Mouse (Mus musculus) E14TG2a.4 (cell line): ENCODE measurements around the gene Raet1e.
A peak's percentile ranks its signal among the peaks of the same experiment; 100 is the strongest.
"Not testable (repeated sequence)": the region's sequence is repeated elsewhere in the genome, so short reads cannot be mapped to it uniquely, and the experiment has no call there.

ENCODE experiments used
- H3K27me3 ChIP-seq: 2 replicates; pipeline ENCODE4 v1.6.1; 2014; ENCODE audit warnings: low read length, control low read depth; ENCODE audit not compliant: insufficient read depth
- H3K36me3 ChIP-seq: 2 replicates; pipeline ENCODE4 v1.6.1; 2014; ENCODE audit warnings: low read length, control low read depth; ENCODE audit not compliant: insufficient read depth
- H3K4me1 ChIP-seq: replicated peaks from 2 replicates; pipeline ENCODE4 v1.6.1; 2014; ENCODE audit warnings: low read depth, low read length, control low read depth
- H3K4me3 ChIP-seq: replicated peaks from 2 replicates; pipeline ENCODE4 v1.5.1; 2014; ENCODE audit warnings: mild to moderate bottlenecking, low read length
- H3K9me3 ChIP-seq: 2 replicates; pipeline ENCODE4 v1.6.1; 2014; ENCODE audit warnings: low read length, control low read depth
- CTCF ChIP-seq: conservative IDR thresholded peaks from 2 replicates; pipeline ENCODE4 v1.5.1; 2014; ENCODE audit warnings: low read length
- NANOG ChIP-seq: IDR thresholded peaks from 2 replicates; pipeline ENCODE4 v1.6.1; 2014; ENCODE audit warnings: borderline replicate concordance, low read length, mixed read lengths
- POU5F1 ChIP-seq: IDR thresholded peaks from 2 replicates; pipeline ENCODE4 v1.6.1; 2014; ENCODE audit warnings: low read length, borderline replicate concordance

The Raet1e gene

DNA sequence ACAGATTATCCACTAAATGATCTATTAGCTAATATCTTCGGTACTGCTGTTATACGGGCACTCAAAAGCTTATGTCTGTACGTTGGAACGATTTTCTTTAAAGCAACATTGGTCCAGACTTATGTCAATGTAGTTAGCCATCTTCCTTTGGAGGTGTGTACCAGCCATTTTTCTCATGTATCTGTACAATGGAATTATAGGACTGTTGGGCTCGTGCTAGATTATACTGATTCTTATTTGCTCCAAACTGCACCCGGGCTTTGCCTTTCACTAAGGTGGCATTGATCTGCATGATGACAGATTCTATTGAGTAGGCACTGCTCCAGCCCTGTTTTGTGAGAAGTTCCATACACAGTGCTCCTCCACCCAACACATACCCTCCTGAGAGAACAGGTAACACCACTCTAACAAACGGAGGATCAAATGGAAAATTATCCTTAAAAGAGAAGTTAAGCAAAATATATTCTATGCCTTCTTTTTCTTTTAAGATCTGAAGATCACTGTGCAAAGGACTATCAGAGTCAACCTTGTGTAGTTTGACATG, 5.2 kb upstream of the Raet1e start:
- H3K4me3 ChIP-seq, H3K9me3 ChIP-seq, H3K36me3 ChIP-seq: not testable (repeated sequence)
- H3K4me1 ChIP-seq: peaks cover 40% of the 10 kb centered on the region
- H3K27me3 ChIP-seq: peaks cover 27% of the 10 kb centered on the region

DNA sequence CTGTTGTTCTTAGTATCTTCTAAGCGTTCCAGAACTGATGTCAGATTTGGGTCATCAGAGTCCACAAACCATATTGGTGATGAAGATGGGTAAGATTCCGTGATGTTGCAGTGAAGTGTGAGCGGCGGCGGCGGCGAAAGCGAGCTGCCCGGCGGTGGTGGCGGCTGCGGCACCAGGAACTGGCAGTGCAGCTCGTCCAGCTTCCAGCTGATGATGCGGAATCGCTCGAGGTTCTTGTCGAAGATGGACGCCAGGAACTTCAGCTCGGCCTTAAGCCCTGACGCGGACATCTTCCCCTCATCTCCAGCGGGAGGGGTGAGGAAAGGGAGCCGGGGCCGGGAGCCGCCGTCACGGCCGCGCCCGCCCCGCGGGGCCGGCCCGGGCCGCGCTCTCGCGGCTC, 4.2 kb upstream of the Raet1e start:
- Histone ChIP-seq H3K27me3 (peaks cover 28% of the 10 kb centered on the region), H3K4me1 (peaks cover 42% of the 10 kb centered on the region)
- H3K4me3 ChIP-seq, H3K36me3 ChIP-seq, H3K9me3 ChIP-seq: not testable (repeated sequence)

DNA sequence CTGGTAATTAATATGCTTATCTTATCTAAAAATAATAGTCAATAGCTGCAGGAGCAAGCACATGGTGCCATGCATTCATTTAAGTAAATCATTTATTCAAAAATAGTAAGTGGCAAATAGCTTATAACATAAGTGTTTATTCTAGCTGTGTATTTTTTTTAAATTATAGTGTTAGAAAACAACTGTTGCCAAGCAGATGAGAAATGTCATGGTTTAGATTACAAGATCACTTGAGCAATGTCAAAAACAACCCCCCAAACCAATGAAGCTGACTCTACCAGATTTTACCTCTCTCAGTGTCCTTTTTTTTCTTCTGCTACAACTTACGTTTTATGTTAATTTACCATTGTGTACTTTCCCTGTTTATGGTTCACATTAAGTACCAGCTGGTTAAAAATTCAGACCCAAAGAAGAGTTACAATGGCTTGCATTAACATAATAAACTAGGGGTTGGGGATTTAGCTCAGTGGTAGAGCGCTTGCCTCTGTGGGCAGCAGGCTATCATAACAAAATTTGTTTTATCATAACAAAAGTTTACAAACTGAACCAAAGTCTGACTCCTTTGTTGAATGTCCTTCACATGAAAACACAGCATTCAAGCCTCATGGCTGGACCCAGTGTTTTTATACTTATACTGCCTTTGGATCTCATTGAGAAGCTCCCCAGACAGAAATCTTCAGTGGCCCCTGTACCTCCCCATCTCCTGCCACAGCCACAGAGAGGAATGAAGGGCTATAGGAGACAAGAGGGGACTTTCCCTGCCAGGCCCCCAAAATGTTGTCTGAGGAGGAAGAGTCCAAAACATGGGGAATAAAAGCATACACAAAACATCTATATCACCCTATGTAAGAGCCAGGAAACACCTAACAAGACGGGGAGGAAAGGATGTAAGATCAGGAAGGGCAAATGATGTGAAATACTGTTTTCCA, 3.2 kb upstream of the Raet1e start:
- H3K9me3 ChIP-seq: no peaks in the 10 kb centered on the region
- peaks cover 25% of the 10 kb centered on the region for H3K27me3 ChIP-seq
- H3K4me1 ChIP-seq: peaks cover 39% of the 10 kb centered on the region
- TF ChIP-seq CTCF (no peak), NANOG (0 out of 2 replicates have a peak, but pooled peaks have one; percentile 17), POU5F1 (peak; percentile 51; the same call in 1 of the 2 replicates)
- no peaks in the 10 kb centered on the region for H3K36me3 ChIP-seq
- H3K4me3 ChIP-seq: no peak overlapping the region

DNA sequence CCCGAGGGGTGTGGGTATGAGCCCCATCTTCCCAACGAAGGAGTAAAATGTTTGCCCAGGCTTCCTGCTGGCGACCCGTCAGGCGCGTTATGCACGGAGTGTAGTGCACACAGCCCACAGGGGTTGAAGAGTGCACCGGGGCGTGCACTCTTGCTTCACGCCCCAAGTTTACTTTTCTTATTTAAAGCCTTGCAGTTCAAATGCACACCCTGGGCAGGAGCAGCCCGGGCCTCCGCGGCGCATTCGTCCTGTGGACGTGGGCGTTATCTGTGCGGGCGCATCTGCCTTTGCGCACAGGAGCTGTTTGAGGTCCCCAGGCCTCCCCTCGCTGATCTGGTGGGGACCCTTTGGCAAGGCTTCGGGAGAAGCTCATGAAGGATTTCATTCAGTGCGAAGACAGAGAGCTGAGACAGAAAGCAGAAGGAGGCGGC, 777 bp downstream of the Raet1e start:
- Histone ChIP-seq H3K27me3 (peaks cover 15% of the 10 kb centered on the region), H3K9me3 (0 out of 2 replicates have a peak, but pooled peaks cover 3% of the 10 kb centered on the region), H3K4me3 (peak overlapping the region; percentile 74), H3K4me1 (peaks cover 53% of the 10 kb centered on the region), H3K36me3 (no peaks in the 10 kb centered on the region)
- no peak for TF ChIP-seq POU5F1
- no peak for TF ChIP-seq NANOG
- no peak for TF ChIP-seq CTCF

DNA sequence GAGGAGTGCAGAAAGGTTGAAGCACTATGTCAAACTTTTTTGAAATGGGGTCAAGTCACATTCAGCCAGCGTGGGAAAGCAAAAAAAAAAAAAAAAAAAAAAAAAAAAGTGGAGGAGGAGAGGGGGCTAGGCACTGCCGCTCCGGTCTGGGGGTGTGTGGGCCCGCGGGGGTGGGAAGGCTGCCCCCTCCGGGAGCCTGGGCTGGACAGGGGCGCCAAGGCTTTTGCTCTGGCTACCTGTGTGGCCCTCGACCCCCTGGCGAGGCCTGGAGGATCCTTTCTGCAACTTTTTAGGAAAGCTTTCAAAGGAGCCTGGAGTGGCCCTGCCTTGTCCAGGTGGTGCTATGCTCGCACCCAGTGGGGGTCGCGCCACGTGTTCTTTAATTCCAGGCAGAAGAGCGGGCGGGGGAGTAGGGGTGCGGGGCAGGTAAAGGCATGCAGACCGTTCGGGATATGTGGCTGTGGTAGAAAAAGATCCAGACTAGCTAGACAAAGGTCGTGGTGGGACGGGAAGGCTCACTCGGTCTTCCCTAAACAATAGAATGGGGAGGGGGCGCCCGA, 1.3 kb downstream of the Raet1e start:
- H3K4me1 ChIP-seq: peaks cover 51% of the 10 kb centered on the region
- H3K9me3 ChIP-seq: 0 out of 2 replicates have a peak, but pooled peaks cover 3% of the 10 kb centered on the region
- no peak for TF ChIP-seq CTCF
- no peak for TF ChIP-seq NANOG
- no peak for TF ChIP-seq POU5F1
- no peaks in the 10 kb centered on the region for H3K36me3 ChIP-seq
- H3K27me3 ChIP-seq: peaks cover 15% of the 10 kb centered on the region
- H3K4me3 ChIP-seq: peak overlapping the region; percentile 74

DNA sequence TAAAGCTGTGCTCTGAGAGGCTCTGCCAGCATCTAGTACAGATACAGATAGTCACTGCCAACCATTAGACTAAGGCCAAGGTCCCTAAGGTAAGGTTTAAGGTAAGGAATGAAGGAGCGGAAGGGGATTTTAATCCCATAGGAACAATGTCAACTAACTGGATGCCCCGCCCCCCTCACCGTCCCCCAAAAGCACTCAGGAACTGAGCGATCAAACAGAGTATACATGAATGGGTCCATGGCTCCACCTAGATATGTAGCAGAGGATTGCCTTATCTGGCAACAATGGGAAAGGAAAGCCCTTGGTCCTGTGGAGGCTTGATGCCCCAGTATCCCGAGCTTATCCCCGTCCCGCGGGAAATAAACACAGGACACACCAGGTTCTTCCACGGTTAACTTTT, 4.9 kb downstream of the Raet1e start:
- Histone ChIP-seq H3K4me1 (peaks cover 22% of the 10 kb centered on the region), H3K4me3 (0 out of 2 replicates have a peak overlapping the region, but pooled peaks have one; percentile 37), H3K36me3 (peaks cover 11% of the 10 kb centered on the region), H3K9me3 (peaks cover 15% of the 10 kb centered on the region)
- H3K27me3 ChIP-seq: not testable (repeated sequence)

DNA sequence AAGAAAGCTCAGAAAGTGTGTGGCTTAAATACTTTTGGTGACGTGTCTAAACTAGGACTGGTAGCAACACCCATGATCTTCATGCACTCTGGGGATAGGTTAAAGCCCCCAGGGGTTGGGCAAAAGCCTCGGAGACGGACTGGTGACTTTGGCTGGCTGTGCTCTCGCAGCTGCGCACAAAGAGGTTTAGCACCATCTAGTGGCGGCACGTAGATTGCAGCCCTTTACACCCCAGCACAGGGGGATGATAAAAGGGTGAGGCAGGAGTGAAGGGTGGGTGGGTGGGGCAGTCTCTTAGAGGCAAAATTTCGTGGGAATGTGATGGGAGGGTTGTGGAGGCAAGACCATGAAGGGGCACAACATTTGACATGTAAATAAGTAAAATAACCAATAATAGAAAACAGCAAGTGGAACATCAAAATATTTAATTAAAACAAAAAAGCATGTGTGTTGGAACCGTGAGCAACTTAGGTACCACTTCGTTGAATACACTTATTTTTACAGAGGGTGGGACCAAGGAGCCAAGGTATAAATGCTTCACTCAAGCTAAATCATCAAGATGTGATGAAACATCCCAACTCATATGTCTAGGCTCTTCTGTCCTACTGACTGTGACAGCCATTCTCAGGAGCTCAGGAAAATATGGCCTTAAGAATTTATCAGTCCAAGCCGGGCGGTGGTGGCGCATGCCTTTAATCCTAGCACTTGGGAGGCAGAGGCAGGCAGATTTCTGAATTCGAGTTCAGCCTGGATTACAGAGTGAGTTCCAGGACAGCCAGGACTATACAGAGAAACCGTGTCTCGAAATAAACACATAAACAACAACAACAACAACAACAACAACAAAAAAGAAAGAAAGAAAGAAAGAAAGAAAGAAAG, 5.6 kb downstream of the Raet1e start:
- not testable (repeated sequence) for H3K27me3 ChIP-seq
- H3K4me1 ChIP-seq: peaks cover 20% of the 10 kb centered on the region
- TF ChIP-seq CTCF: peak; percentile 45; the same call in 1 of the 2 replicates
- 0 out of 2 replicates have a peak overlapping the region, but pooled peaks have one; percentile 37 for H3K4me3 ChIP-seq
- peaks cover 19% of the 10 kb centered on the region for H3K9me3 ChIP-seq
- H3K36me3 ChIP-seq: peaks cover 14% of the 10 kb centered on the region

DNA sequence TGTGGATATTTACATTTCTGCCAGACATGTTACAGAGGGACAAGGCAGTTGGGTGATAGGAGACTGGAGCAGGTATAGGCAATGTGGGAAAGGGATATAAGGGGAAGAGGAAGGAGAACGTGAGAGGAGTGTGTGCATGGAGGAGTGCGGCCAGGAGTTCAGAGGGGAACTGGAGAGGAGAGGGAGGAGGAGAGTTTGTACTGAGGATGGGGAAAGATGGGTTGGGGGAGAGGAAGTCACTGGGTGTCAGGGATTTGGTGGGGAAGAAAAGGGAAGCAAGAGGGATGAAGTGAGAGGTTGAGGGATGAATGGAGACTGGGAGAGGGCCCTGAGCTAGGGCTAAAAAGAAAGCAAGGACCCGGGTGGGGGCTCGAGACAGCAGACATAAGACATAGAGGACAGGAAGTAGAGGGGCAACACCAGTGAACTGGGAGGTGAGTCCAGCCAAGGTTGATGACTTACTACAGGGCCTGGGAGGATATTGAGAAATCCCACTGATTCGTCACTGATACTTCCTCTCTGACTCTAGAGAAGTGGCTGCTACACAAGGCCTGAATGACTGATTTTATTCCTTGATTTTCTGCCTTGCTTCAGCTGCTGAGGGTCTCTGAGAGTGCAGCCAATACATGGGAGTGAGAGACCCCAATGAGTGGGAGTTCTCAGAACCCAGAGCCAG, 7.1 kb downstream of the Raet1e start:
- not testable (repeated sequence) for H3K27me3 ChIP-seq, H3K4me3 ChIP-seq
- Histone ChIP-seq H3K9me3 (peaks cover 19% of the 10 kb centered on the region), H3K36me3 (peaks cover 14% of the 10 kb centered on the region), H3K4me1 (peaks cover 16% of the 10 kb centered on the region)

DNA sequence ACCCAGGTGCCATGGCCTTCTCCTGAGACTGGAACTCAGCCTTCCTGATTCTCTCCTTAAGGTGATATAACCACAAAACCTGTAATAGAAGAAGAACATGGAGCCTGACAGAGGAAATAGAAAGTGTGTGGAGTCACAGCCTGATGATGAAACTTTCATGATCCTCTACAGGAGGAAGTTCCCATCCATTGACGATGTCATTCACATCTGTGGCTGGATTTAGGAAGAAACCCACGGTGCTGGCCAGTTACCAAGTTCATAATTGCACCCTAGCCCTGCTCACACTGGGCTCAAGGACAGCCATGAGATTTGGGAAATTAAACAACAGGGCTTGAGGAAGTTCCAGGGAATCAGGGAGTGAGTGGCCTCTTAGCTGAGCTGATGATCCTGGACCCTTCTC, 7.7 kb downstream of the Raet1e start:
- Histone ChIP-seq H3K36me3 (peaks cover 14% of the 10 kb centered on the region), H3K9me3 (peaks cover 19% of the 10 kb centered on the region), H3K4me1 (peaks cover 11% of the 10 kb centered on the region)
- H3K4me3 ChIP-seq, H3K27me3 ChIP-seq: not testable (repeated sequence)

DNA sequence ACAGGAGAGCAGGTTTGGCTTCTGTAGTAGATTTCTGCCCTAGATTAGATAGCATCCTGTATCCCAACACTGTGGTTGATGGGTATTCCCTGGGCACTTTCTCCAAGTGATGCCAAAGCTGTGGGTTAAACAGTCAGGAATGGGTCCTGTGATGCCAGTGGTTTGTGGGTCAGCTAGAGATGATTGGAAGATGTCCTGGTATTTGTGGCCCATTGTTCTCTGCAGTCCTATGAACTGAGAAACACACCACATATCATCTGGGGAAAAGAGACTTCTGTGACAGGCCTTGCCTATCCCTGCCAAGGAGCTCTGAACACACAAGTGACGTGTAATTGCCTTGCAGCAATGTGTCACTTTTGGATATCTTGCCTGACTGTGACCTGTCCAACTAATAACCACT, 8.7 kb downstream of the Raet1e start:
- peaks cover 19% of the 10 kb centered on the region for H3K9me3 ChIP-seq
- H3K36me3 ChIP-seq: peaks cover 14% of the 10 kb centered on the region
- not testable (repeated sequence) for H3K27me3 ChIP-seq, H3K4me1 ChIP-seq, H3K4me3 ChIP-seq

DNA sequence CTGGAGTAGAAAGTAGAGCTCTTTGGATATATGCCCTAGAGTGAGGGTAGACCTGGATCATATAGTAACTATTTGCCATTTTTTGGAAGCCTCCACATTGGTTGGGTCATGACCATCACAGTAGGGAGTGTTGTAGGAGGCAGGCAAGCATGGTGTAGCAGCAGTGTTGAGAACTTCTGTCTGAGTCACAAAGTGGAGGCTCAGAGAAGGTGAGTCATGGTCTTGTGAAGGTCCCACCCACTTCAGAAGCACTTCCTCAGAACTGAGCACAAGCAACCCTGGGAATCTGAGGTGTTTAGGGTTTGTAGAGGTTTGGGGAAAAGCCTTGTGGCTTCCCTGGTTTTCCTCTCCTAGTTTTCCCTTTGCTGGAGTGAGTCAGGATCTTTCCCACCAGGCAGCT, 10.7 kb downstream of the Raet1e start:
- Histone ChIP-seq H3K9me3 (peaks cover 17% of the 10 kb centered on the region), H3K36me3 (peaks cover 14% of the 10 kb centered on the region)
- not testable (repeated sequence) for H3K4me1 ChIP-seq, H3K27me3 ChIP-seq, H3K4me3 ChIP-seq
